Mouse (Mus musculus) erythroblast, embryonic 14.5 days (primary cell): ENCODE data around the gene Ndfip2. TPM values are rescaled to one million over a fixed set of nuclear protein-coding genes. Genes with fewer than 3 reads are reported as not detected.

ENCODE experiments used
- H3K27me3 ChIP-seq: 2 replicates; pipeline ENCODE4 v1.6.1; 2012; ENCODE audit warnings: inconsistent platforms; ENCODE audit not compliant: control insufficient read depth
- H3K36me3 ChIP-seq: 2 replicates; pipeline ENCODE4 v1.6.1; 2012; ENCODE audit warnings: mild to moderate bottlenecking, inconsistent platforms; ENCODE audit not compliant: control insufficient read depth
- H3K4me1 ChIP-seq: 2 replicates; pipeline ENCODE4 v1.6.1; 2012; ENCODE audit warnings: inconsistent platforms; ENCODE audit not compliant: control insufficient read depth
- H3K4me3 ChIP-seq: replicated peaks from 2 replicates; pipeline ENCODE3; 2012; ENCODE audit warnings: moderate library complexity, mild to moderate bottlenecking, inconsistent platforms
- H3K9me3 ChIP-seq: 2 replicates; pipeline ENCODE4 v1.6.1; 2012; ENCODE audit warnings: low read length, inconsistent platforms, mixed read lengths; ENCODE audit not compliant: control insufficient read depth
- GATA1 ChIP-seq: IDR thresholded peaks from 2 replicates; pipeline ENCODE4 v1.6.1; 2012; ENCODE audit warnings: low read length, inconsistent platforms, mixed read lengths
- TAL1 ChIP-seq: IDR thresholded peaks from 3 replicates; pipeline ENCODE4 v1.6.1; 2012; ENCODE audit warnings: low read length, inconsistent platforms, mixed read lengths
- polyA plus RNA-seq: library from polyadenylated mRNA; stranded (reverse); fragments of >175 nt; gene quantifications from 2 replicates; pipeline ENCODE4 v1.2.3, GENCODE M21; 2012

The Ndfip2 gene
- polyA plus RNA-seq, 1 experiment, result 0.52 TPM

- H3K4me3 ChIP-seq, result no peak overlapping the region
These were observed 41.4 kb downstream of the Ndfip2 start for GRCm38 (mm10) chr14:105299744-105300255.

DNA sequence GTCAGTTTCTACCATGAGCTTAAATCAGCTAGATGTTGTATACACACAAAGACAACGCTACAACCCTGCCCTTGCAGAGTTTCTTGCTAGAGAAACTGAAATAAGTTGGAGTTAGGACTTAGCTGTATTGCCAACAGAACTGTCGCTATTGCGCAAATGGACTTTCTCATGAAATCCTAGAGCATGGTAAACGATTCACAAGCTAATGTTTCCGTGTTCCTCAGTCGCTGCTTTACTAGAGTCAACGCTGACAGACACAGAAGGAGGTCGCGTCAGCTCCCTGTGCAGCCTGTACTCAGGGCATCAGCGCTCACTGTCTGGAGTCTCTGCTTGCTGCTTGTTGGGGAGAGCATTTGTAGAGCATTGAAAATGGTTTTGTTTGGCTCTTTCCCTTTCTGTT is 42.2 kb downstream of the Ndfip2 start:
- H3K36me3 ChIP-seq, result peaks cover 3% of the 10 kb centered on the region; the same call in 1 of the 2 replicates
- H3K27me3 ChIP-seq, result no peaks in the 10 kb centered on the region
- H3K9me3 ChIP-seq, result no peaks in the 10 kb centered on the region
- no peak overlapping the region for H3K4me3 ChIP-seq
- TF ChIP-seq GATA1 (no peak), TAL1 (no peak)
- H3K4me1 ChIP-seq, result peaks cover 29% of the 10 kb centered on the region

More at GRCm38 (mm10) chr14:105299744-105300255, 41.4 kb downstream of the Ndfip2 start:
- Histone ChIP-seq H3K4me1 (peaks cover 29% of the 10 kb centered on the region), H3K27me3 (no peaks in the 10 kb centered on the region), H3K36me3 (peaks cover 6% of the 10 kb centered on the region; the same call in 1 of the 2 replicates), H3K9me3 (no peaks in the 10 kb centered on the region)
- TF ChIP-seq GATA1, result no peak
- TF ChIP-seq TAL1, result no peak

DNA sequence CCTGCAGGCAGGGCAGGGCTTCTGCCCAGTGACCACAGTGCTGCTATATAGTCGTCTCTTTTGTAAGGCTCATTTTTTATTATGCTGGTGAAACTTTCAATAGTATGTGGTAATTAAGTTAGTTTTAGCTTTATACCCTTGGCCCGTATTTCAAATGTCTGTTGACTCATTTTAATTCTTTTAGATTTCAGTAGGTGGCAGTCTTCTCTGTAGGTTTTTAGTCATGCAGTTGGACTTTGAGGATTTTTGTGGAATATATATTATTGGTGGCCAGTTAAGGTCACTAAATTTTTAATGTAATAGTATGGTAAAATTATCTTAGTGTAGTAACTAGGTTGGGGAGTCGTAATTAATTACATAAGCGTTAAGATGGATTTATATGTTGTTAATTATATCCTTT is 44.3 kb downstream of the Ndfip2 start:
- H3K9me3 ChIP-seq, result no peaks in the 10 kb centered on the region
- peaks cover 26% of the 10 kb centered on the region for H3K4me1 ChIP-seq
- TF ChIP-seq GATA1, result no peak
- TF ChIP-seq TAL1, result no peak
- H3K36me3 ChIP-seq, result peaks cover under 1% of the 10 kb centered on the region; the same call in 1 of the 2 replicates
- no peak overlapping the region for H3K4me3 ChIP-seq
- no peaks in the 10 kb centered on the region for H3K27me3 ChIP-seq

GRCm38 (mm10) chr14:105307716-105308115 is 49.3 kb downstream of the Ndfip2 start:
- Histone ChIP-seq H3K27me3 (no peaks in the 10 kb centered on the region), H3K36me3 (peaks cover 3% of the 10 kb centered on the region; the same call in 1 of the 2 replicates)
- no peak for TF ChIP-seq TAL1

DNA sequence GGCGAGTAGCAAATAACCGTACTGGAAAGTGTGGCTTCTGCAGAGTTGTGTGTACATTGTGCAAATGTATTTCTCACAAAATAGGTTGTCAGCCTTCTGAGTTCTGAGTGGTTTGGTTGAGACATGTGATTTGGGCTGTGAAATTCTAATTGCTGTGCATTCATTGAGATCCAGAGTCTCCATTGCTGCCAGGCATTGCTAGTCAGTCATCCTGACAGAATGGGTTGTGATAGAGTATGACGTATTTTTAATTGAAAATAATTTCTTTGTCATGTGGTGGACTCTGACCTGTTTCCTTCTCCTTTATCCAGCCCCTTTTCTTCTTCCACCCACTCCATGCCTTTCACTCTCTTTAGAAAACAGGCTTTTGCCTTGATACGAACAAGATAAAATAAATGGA is 54.0 kb downstream of the Ndfip2 start:
- TF ChIP-seq TAL1, result no peak
- TF ChIP-seq GATA1, result no peak
- H3K4me3 ChIP-seq, result no peak overlapping the region
- H3K27me3 ChIP-seq, result no peaks in the 10 kb centered on the region
- peaks cover 3% of the 10 kb centered on the region; the same call in 1 of the 2 replicates for H3K36me3 ChIP-seq
- H3K9me3 ChIP-seq, result no peaks in the 10 kb centered on the region
- H3K4me1 ChIP-seq, result no peaks in the 10 kb centered on the region

More at GRCm38 (mm10) chr14:105307716-105308115, 49.3 kb downstream of the Ndfip2 start:
- Histone ChIP-seq H3K4me3 (no peak overlapping the region), H3K4me1 (peaks cover 12% of the 10 kb centered on the region), H3K9me3 (no peaks in the 10 kb centered on the region)

DNA sequence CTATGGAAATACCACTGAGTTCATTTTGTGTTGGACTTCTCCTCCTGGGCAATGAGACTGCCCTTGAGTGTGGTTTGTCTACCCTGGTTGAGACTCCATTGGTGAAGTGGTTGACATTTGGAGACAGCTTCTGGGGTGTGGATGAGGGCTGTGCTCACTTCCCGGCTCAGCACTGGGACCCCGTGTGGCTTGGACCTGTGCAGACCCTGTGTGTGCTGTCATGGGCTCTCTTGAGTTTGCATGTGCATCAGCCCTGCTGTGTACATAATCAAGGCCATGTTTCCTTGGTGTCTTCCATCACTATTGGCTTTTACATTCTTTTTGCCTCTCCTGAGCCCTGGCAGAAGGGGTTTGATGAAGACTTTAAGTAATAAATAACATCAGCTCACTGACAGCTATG is 54.6 kb downstream of the Ndfip2 start:
- no peaks in the 10 kb centered on the region for H3K9me3 ChIP-seq
- no peaks in the 10 kb centered on the region for H3K4me1 ChIP-seq
- no peaks in the 10 kb centered on the region for H3K27me3 ChIP-seq
- TF ChIP-seq TAL1 (no peak), GATA1 (no peak)
- peaks cover under 1% of the 10 kb centered on the region; the same call in 1 of the 2 replicates for H3K36me3 ChIP-seq
- no peak overlapping the region for H3K4me3 ChIP-seq

DNA sequence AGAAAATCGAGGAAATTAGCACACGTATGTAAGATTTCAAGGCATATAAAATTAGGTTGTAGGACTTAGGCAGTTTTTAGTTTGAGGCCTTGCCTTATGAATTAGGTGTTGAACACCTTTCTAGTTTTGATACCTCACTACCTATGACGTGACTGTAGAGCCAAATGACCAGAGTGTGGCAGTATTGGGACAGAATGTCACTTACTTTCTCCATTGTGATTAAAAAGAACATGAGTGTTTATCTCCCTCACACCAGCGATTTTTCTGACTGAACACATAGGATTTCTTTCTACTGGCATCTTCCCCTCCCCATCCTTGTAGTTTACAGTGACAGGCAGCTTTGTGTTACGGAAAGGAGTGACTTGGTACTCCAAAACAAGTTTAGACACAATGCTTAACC is 55.5 kb downstream of the Ndfip2 start:
- Histone ChIP-seq H3K9me3 (no peaks in the 10 kb centered on the region), H3K27me3 (no peaks in the 10 kb centered on the region), H3K36me3 (no peaks in the 10 kb centered on the region; the same call in 1 of the 2 replicates), H3K4me1 (no peaks in the 10 kb centered on the region), H3K4me3 (no peak overlapping the region)
- TF ChIP-seq TAL1 (no peak), GATA1 (no peak)

DNA sequence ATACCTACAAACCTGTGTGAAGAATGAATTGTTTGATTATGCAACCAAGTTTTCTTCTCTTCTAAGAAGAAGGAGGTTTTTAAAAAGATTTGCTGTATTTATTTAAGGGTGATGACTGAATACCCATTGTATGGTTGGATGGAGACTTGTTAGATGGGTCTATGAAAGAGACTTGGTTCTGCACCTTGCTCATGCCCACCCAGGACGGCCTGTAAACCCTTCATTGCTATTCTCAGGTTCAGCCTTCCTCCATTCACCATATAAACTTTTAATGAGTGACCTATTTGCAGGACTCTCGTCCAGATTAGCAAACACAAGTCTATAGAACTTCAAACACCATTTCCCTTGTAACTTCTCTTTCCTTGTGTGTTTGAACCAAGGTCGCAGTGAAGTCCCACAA is 63.3 kb downstream of the Ndfip2 start:
- H3K4me3 ChIP-seq, result no peak overlapping the region
- no peaks in the 10 kb centered on the region for H3K27me3 ChIP-seq
- no peaks in the 10 kb centered on the region for H3K36me3 ChIP-seq
- H3K9me3 ChIP-seq, result peaks cover 4% of the 10 kb centered on the region; the same call in 1 of the 2 replicates
- TF ChIP-seq TAL1 (no peak), GATA1 (no peak)
- H3K4me1 ChIP-seq, result peaks cover 10% of the 10 kb centered on the region

DNA sequence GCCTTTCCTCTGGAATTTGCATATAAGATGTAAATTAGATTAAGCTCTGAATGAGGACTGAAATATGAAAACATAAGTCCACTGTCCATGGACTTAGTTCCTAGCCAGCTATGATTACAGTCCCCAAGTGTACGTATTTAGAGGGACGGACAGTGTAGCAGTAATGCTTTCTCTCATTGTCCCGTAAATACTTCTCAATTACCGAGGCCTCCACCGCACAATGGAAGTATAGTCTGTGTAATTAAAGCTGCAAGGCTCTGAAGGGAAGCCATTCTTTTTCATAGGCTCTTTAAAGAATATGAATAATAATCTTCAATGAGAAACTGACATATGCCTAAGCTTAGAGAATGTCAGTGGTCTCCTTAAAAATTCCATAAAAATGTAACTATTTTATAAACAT is 64.5 kb downstream of the Ndfip2 start:
- TF ChIP-seq TAL1, result no peak
- no peak for TF ChIP-seq GATA1
- Histone ChIP-seq H3K4me3 (no peak overlapping the region), H3K36me3 (no peaks in the 10 kb centered on the region), H3K9me3 (peaks cover 4% of the 10 kb centered on the region; the same call in 1 of the 2 replicates), H3K4me1 (peaks cover 10% of the 10 kb centered on the region), H3K27me3 (no peaks in the 10 kb centered on the region)

DNA sequence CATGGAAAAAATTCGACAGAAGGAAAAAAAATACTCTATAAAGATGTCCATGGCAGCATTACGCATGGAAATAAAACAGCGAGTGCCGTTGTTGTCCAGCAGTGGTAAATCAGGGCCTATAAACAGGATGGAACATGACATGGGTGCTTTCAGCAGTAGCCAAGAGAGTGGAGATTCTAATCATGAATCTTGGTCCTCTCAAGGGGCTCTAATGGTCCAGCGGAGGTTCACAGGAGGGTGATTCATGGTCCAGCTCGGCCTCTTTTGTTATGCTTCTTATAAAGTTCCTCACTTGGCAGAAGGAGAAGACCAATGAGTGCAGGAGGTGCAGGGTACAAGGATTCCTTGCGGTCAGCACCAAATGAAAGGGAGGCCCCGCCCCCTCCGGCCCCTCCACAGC is 65.1 kb downstream of the Ndfip2 start:
- TF ChIP-seq GATA1 (no peak), TAL1 (no peak)
- H3K4me3 ChIP-seq, result no peak overlapping the region
- H3K27me3 ChIP-seq, result no peaks in the 10 kb centered on the region
- H3K36me3 ChIP-seq, result no peaks in the 10 kb centered on the region
- H3K4me1 ChIP-seq, result peaks cover 10% of the 10 kb centered on the region
- peaks cover 4% of the 10 kb centered on the region; the same call in 1 of the 2 replicates for H3K9me3 ChIP-seq
